Mouse (Mus musculus) limb, embryonic 12.5 days (tissue): ENCODE measurements around the gene Msantd2. TPM values are rescaled to one million over a fixed set of nuclear protein-coding genes. Genes with fewer than 3 reads are reported as not detected.
A peak's percentile ranks its signal among the peaks of the same experiment; 100 is the strongest.

ENCODE experiments used
- ATAC-seq: fragments of 200-750 bp; cut with Nextera tagmentation; 2 replicates; pipeline ENCODE4 v1.8.0; 2017; ENCODE audit warnings: low read depth, moderate TSS enrichment; ENCODE audit not compliant: insufficient number of reproducible peaks, insufficient read depth, low FRiP score, low TSS enrichment
- H3K27ac ChIP-seq: fragments of 300-500 bp; sonication (generic); 2 replicates; pipeline ENCODE4 v1.5.1; 2016; ENCODE audit warnings: mild to moderate bottlenecking, moderate library complexity
- H3K27me3 ChIP-seq: fragments of 300-500 bp; sonication (generic); 2 replicates; pipeline ENCODE4 v1.6.1; 2016; ENCODE audit warnings: mild to moderate bottlenecking, moderate library complexity
- H3K36me3 ChIP-seq: fragments of 300-500 bp; sonication (generic); 2 replicates; pipeline ENCODE4 v1.6.1; 2016; ENCODE audit warnings: mild to moderate bottlenecking, moderate library complexity
- H3K4me1 ChIP-seq: fragments of 300-500 bp; sonication (generic); replicated peaks from 2 replicates; pipeline ENCODE4 v1.6.1; 2016
- H3K4me2 ChIP-seq: fragments of 300-500 bp; sonication (generic); 2 replicates; pipeline ENCODE4 v1.6.1; 2016; ENCODE audit warnings: mild to moderate bottlenecking, moderate library complexity
- H3K4me3 ChIP-seq: fragments of 300-500 bp; sonication (generic); replicated peaks from 2 replicates; pipeline ENCODE4 v1.5.1; 2016; ENCODE audit warnings: mild to moderate bottlenecking
- H3K9ac ChIP-seq: fragments of 300-500 bp; sonication (generic); replicated peaks from 2 replicates; pipeline ENCODE4 v1.6.1; 2016; ENCODE audit warnings: mild to moderate bottlenecking, moderate library complexity
- H3K9me3 ChIP-seq: fragments of 300-500 bp; sonication (generic); 2 replicates; pipeline ENCODE4 v1.6.1; 2016; ENCODE audit warnings: mild to moderate bottlenecking, moderate library complexity
- WGBS: fragments of 180-500 bp; shearing (Covaris S2); methylation state at CpG from one replicate; pipeline ENCODE4 v1.1.7; 2016; 5-methylcytosine and 5-hydroxymethylcytosine counted together
- polyA plus RNA-seq: library from polyadenylated mRNA; unstranded; fragments of >200 nt; fragmentation: Nextera tagmentation; extraction: Ambion mirVana; gene quantifications from 2 replicates; pipeline ENCODE4 v1.2.1, GENCODE M21; 2016

The Msantd2 gene
- polyA plus RNA-seq, 1 experiment from 2014 or later = 40.4 TPM

- 94% methylated on average over 1 of the region's 1 CpGs for WGBS
- ATAC-seq = no peak
- Histone ChIP-seq H3K9me3 (no peaks in the 10 kb centered on the region), H3K4me1 (no peaks in the 10 kb centered on the region), H3K4me3 (no peak overlapping the region), H3K9ac (no peak overlapping the region), H3K27ac (no peak overlapping the region), H3K36me3 (no peaks in the 10 kb centered on the region), H3K4me2 (no peak overlapping the region), H3K27me3 (no peaks in the 10 kb centered on the region)
Observed at GRCm38 (mm10) chr9:37506023-37506422, 16.9 kb downstream of the Msantd2 start.

GRCm38 (mm10) chr9:37512097-37512496, 23.0 kb downstream of the Msantd2 start:
- H3K27ac ChIP-seq = no peak overlapping the region
- no peak overlapping the region for H3K9ac ChIP-seq
- H3K4me2 ChIP-seq = no peak overlapping the region
- ATAC-seq = no peak
- H3K36me3 ChIP-seq = no peaks in the 10 kb centered on the region
- H3K4me3 ChIP-seq = no peak overlapping the region
- WGBS = 95% methylated on average over 2 of the region's 2 CpGs
- no peaks in the 10 kb centered on the region for H3K27me3 ChIP-seq
- H3K9me3 ChIP-seq = no peaks in the 10 kb centered on the region
- H3K4me1 ChIP-seq = peaks cover 4% of the 10 kb centered on the region; the same call in 1 of the 2 replicates

GRCm38 (mm10) chr9:37514456-37514855, 25.3 kb downstream of the Msantd2 start:
- Histone ChIP-seq H3K4me3 (no peak overlapping the region), H3K4me2 (no peak overlapping the region), H3K27me3 (no peaks in the 10 kb centered on the region), H3K9me3 (no peaks in the 10 kb centered on the region), H3K4me1 (peaks cover 4% of the 10 kb centered on the region; the same call in 1 of the 2 replicates), H3K27ac (no peak overlapping the region), H3K9ac (no peak overlapping the region), H3K36me3 (peaks cover 10% of the 10 kb centered on the region; the same call in 1 of the 2 replicates)
- ATAC-seq = no peak
- 91% methylated on average over 3 of the region's 3 CpGs for WGBS

GRCm38 (mm10) chr9:37517467-37517866, 28.3 kb downstream of the Msantd2 start:
- peaks cover 34% of the 10 kb centered on the region for H3K36me3 ChIP-seq
- H3K27ac ChIP-seq = no peak overlapping the region
- H3K27me3 ChIP-seq = no peaks in the 10 kb centered on the region
- no peak overlapping the region for H3K9ac ChIP-seq
- 74% methylated on average over 1 of the region's 1 CpGs for WGBS
- H3K4me3 ChIP-seq = no peak overlapping the region
- H3K4me2 ChIP-seq = no peak overlapping the region
- no peaks in the 10 kb centered on the region for H3K9me3 ChIP-seq
- ATAC-seq = no peak
- peaks cover 4% of the 10 kb centered on the region; the same call in 1 of the 2 replicates for H3K4me1 ChIP-seq

- H3K4me1 ChIP-seq = peaks cover 4% of the 10 kb centered on the region; the same call in 1 of the 2 replicates
- H3K36me3 ChIP-seq = peaks cover 45% of the 10 kb centered on the region
- H3K4me2 ChIP-seq = no peak overlapping the region
- H3K9me3 ChIP-seq = no peaks in the 10 kb centered on the region
- no peaks in the 10 kb centered on the region for H3K27me3 ChIP-seq
- no peak overlapping the region for H3K9ac ChIP-seq
- H3K27ac ChIP-seq = no peak overlapping the region
- H3K4me3 ChIP-seq = no peak overlapping the region
- WGBS = 88% methylated on average over 8 of the region's 8 CpGs
- ATAC-seq = no peak
Observed at GRCm38 (mm10) chr9:37518991-37519390, 29.9 kb downstream of the Msantd2 start.

- no peak overlapping the region for H3K4me2 ChIP-seq
- peaks cover 53% of the 10 kb centered on the region for H3K36me3 ChIP-seq
- no peak overlapping the region for H3K9ac ChIP-seq
- peaks cover 4% of the 10 kb centered on the region; the same call in 1 of the 2 replicates for H3K4me1 ChIP-seq
- 88% methylated on average over 2 of the region's 2 CpGs for WGBS
- no peaks in the 10 kb centered on the region for H3K27me3 ChIP-seq
- H3K4me3 ChIP-seq = no peak overlapping the region
- no peak overlapping the region for H3K27ac ChIP-seq
- ATAC-seq = no peak
- no peaks in the 10 kb centered on the region for H3K9me3 ChIP-seq
Observed at GRCm38 (mm10) chr9:37519995-37520394, 30.9 kb downstream of the Msantd2 start.

- H3K36me3 ChIP-seq = peaks cover 42% of the 10 kb centered on the region
- H3K4me3 ChIP-seq = no peak overlapping the region
- no peak overlapping the region for H3K9ac ChIP-seq
- 0 out of 2 replicates have a peak, but pooled peaks cover 6% of the 10 kb centered on the region for H3K9me3 ChIP-seq
- peaks cover 54% of the 10 kb centered on the region for H3K27me3 ChIP-seq
- H3K27ac ChIP-seq = no peak overlapping the region
- 84% methylated on average over 2 of the region's 2 CpGs for whole genome bisulfite sequencing
- no peak for ATAC-seq
- H3K4me2 ChIP-seq = no peak overlapping the region
- peaks cover 21% of the 10 kb centered on the region for H3K4me1 ChIP-seq
Observed at GRCm38 (mm10) chr9:37525461-37525860, 36.3 kb downstream of the Msantd2 start.

GRCm38 (mm10) chr9:37526443-37527395, 37.6 kb downstream of the Msantd2 start:
- Histone ChIP-seq H3K9me3 (0 out of 2 replicates have a peak, but pooled peaks cover 6% of the 10 kb centered on the region), H3K4me2 (peak overlapping the region; percentile 34), H3K27me3 (peaks cover 67% of the 10 kb centered on the region), H3K36me3 (peaks cover 34% of the 10 kb centered on the region), H3K4me1 (peaks cover 31% of the 10 kb centered on the region), H3K27ac (no peak overlapping the region), H3K9ac (no peak overlapping the region), H3K4me3 (no peak overlapping the region)
- WGBS = 22% methylated on average over 21 of the region's 21 CpGs
- no peak for ATAC-seq

- 3% methylated on average over 41 of the region's 41 CpGs for WGBS
- no peak for ATAC-seq
- 0 out of 2 replicates have a peak within 1 kb of the TSS, but pooled peaks have one; percentile 35 for H3K27ac ChIP-seq
- peaks cover 74% of the 10 kb centered on the region for H3K27me3 ChIP-seq
- peaks cover 31% of the 10 kb centered on the region for H3K4me1 ChIP-seq
- peak within 1 kb of the TSS; percentile 34 for H3K4me3 ChIP-seq
- peak within 1 kb of the TSS; percentile 34 for H3K4me2 ChIP-seq
- peaks cover 27% of the 10 kb centered on the region for H3K36me3 ChIP-seq
- 0 out of 2 replicates have a peak, but pooled peaks cover 6% of the 10 kb centered on the region for H3K9me3 ChIP-seq
- H3K9ac ChIP-seq = no peak within 1 kb of the TSS
Observed at GRCm38 (mm10) chr9:37527396-37528224, 38.5 kb downstream of the Msantd2 start, which contains the start of gene Esam. Gene Esam (plus strand): TSS chr9:37528078.

- peak overlapping the region; percentile 18 for H3K4me3 ChIP-seq
- no peak for ATAC-seq
- peak overlapping the region; percentile 34; the same call in 1 of the 2 replicates for H3K4me2 ChIP-seq
Observed at GRCm38 (mm10) chr9:37528225-37528970, 39.3 kb downstream of the Msantd2 start.

More at GRCm38 (mm10) chr9:37528225-37528970, 39.3 kb downstream of the Msantd2 start:
- Histone ChIP-seq H3K27ac (no peak overlapping the region), H3K27me3 (peaks cover 82% of the 10 kb centered on the region), H3K9ac (no peak overlapping the region), H3K4me1 (peaks cover 31% of the 10 kb centered on the region), H3K36me3 (peaks cover 19% of the 10 kb centered on the region), H3K9me3 (0 out of 2 replicates have a peak, but pooled peaks cover 6% of the 10 kb centered on the region)
- WGBS = 23% methylated on average over 9 of the region's 9 CpGs
